Mouse (Mus musculus) liver, postnatal 0 days (tissue): ENCODE data around the gene Ino80e.

ENCODE experiments used
- CTCF ChIP-seq: sonication (generic); IDR thresholded peaks from 2 replicates; pipeline ENCODE4 v1.5.1; 2016; ENCODE audit warnings: antibody characterized with exemption, low read depth
- EP300 ChIP-seq: IDR thresholded peaks from 2 replicates; pipeline ENCODE4 v1.6.1; 2016; ENCODE audit warnings: antibody characterized with exemption, low read depth, mild to moderate bottlenecking

GRCm38 (mm10) chr7:126848794-126849193 lies 13.4 kb downstream of the Ino80e start:
- TF ChIP-seq EP300 (no peak), CTCF (no peak)
